Mouse (Mus musculus): ENCODE data around the gene Mcm10. TPM values are rescaled to one million over a fixed set of nuclear protein-coding genes. Genes with fewer than 3 reads are reported as not detected.

Gene Mcm10
- polyA plus RNA-seq, 1 experiment from 2014 or later = 5.9 TPM

DNA sequence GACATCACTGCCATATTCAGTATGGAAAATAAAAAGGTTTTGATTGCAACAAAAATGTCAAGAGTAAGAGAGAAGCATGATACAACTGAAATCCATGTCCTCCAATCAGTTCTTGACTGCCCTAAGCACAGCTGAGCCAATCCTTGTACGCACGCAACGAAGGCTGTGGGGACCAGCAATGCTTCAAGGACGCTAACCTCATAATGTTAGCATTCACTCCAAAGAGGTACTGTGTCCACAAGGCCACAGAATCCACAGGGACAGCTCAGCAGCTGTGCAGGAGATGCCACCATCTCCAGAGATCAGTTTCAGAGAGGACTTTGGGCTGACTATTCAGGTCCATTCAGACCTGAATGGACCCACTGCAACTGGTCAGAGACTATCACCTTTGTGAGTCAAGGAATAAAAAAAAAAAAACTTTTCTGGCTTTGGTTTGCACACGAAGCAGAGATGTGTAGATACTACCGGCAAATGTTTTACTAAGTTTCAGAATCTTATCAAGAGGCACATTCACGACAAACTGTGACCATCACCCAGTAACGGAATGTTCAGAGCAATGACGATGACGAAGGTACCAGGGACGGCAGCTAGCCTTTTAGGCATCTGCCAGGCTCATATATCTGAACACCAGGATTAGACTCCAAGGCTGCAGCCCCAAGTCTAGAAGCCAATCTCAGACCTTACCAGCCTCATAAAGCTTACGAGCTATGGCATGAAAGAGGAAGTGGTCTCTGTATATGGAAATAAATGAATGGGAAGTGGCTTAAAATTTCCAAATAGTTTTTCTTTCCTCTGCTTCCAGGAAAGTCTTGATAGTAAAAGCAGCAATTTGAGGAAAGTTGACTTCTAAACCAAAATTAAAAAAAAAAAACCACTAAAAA, 27.9 kb upstream of the Mcm10 start:
- ATAC-seq (ENCODE audit: low FRiP score, low read depth) = no peak
- peaks cover 9% of the 10 kb centered on the region for H3K4me1 ChIP-seq (replicated peaks)
- 93% methylated on average over 12 of the region's 12 CpGs for WGBS

DNA sequence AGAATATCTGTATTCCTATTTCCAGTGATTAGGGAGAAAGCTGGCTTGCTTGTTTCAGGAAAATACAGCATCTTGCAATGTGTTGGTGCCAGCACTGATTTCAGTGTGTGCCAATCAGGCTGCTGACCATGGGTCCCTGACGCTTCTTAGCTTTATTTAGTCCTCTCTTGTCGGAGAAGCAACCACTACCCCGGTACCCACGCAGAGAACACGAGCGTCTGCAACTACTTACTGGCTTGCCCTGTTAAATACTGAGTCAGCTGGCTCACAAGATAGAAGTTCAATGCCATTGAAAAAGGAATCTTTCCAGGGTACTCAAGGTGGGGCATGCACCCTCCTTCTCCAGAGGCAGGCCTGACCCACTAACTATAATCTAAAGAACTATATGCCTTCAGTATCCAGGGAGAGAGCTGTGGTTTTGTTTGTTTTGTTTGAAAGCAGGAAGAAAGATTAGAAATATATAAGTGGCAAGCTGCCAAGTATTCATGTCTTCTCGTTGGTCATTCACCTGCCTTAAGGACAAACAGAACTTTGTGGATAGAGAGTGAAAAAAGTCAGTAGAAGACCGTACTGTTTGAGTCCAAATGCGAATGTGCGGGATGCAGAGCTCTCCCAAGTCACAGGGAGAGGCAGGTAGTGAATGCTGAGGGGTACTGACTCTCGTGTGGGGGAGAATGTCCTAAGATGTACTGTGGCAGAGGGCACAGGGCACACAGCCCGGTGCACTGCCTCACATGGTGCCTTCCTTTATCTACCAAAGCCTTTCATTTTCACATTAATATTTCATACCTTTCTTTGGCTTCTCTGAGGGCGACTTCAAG, 27.0 kb upstream of the Mcm10 start:
- no peaks in the 10 kb centered on the region for H3K9me3 ChIP-seq
- H3K27me3 ChIP-seq = no peaks in the 10 kb centered on the region
- H3K4me2 ChIP-seq = no peak overlapping the region
- no peaks in the 10 kb centered on the region for H3K36me3 ChIP-seq
- no peaks in the 10 kb centered on the region for H3K4me1 ChIP-seq (replicated peaks)
- H3K9ac ChIP-seq = no peak overlapping the region
- H3K4me3 ChIP-seq = no peak overlapping the region
- H3K27ac ChIP-seq (replicated peaks) = no peak overlapping the region
- ATAC-seq (ENCODE audit: low FRiP score, low read depth) = no peak
- 80% methylated on average over 13 of the region's 13 CpGs for WGBS

More for the DNA sequence above, 27.9 kb upstream of the Mcm10 start:
- H3K4me2 ChIP-seq = no peak overlapping the region
- H3K9ac ChIP-seq = no peak overlapping the region
- no peak overlapping the region for H3K27ac ChIP-seq (replicated peaks)
- no peak overlapping the region for H3K4me3 ChIP-seq
- no peaks in the 10 kb centered on the region for H3K36me3 ChIP-seq
- no peaks in the 10 kb centered on the region for H3K27me3 ChIP-seq
- H3K9me3 ChIP-seq = no peaks in the 10 kb centered on the region

DNA sequence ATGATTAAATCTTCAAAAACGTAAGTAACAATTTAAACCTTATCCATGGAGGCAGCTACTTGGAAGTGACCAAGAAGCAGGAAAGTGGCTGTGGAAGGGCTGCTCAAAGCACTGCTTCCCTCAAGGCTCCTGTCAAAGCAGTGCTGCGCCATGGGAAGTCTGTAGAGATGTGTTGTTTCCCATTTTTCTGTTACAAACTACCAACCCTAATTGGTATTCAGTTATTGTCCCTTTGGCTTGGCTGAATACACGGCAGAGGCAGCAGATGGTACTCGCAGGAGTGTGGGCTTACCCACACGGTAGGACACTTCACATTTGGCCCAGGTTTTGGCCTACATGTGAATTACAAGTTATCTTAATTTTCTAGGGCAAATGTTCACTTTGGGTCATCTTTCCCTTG, 25.7 kb upstream of the Mcm10 start:
- H3K9me3 ChIP-seq = no peaks in the 10 kb centered on the region
- no peak overlapping the region for H3K4me2 ChIP-seq
- no peak overlapping the region for H3K27ac ChIP-seq (replicated peaks)
- no peaks in the 10 kb centered on the region for H3K4me1 ChIP-seq (replicated peaks)
- no peaks in the 10 kb centered on the region for H3K36me3 ChIP-seq
- 33% methylated on average over 5 of the region's 5 CpGs for WGBS
- H3K27me3 ChIP-seq = no peaks in the 10 kb centered on the region
- no peak overlapping the region for H3K4me3 ChIP-seq
- ATAC-seq (ENCODE audit: low FRiP score, low read depth) = peak; percentile 49; the same call in 1 of the 2 replicates
- H3K9ac ChIP-seq = no peak overlapping the region

DNA sequence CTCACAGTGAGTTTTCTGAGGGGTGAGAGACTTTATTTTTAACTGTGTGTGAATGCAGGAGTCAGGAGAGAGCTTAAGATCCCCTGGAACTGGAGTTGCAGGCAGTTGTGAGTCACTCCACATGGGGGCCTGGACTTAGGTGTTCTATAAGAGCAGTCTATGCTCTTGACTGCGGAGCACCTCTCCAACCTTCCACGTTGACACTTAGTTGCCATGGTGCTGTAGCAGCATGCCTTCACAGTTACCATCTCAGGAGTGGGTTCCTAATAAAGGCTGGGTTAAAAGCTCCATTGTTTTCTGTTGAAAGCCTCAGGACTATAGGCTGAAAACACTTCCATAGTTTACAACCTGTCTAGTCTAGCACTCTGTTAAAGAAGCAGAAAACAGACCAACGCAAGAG, 24.8 kb upstream of the Mcm10 start:
- Histone ChIP-seq H3K27ac (replicated peaks) (no peak overlapping the region), H3K36me3 (no peaks in the 10 kb centered on the region), H3K4me2 (no peak overlapping the region), H3K9ac (no peak overlapping the region), H3K9me3 (no peaks in the 10 kb centered on the region), H3K4me3 (no peak overlapping the region), H3K4me1 (replicated peaks) (no peaks in the 10 kb centered on the region), H3K27me3 (no peaks in the 10 kb centered on the region)
- no peak for ATAC-seq (ENCODE audit: low FRiP score, low read depth)
- WGBS = 32% methylated on average over 3 of the region's 3 CpGs

GRCm38 (mm10) chr2:5036411-5037076, 24.0 kb upstream of the Mcm10 start:
- Histone ChIP-seq H3K9ac (no peak overlapping the region), H3K4me3 (no peak overlapping the region), H3K4me1 (replicated peaks) (no peaks in the 10 kb centered on the region), H3K9me3 (no peaks in the 10 kb centered on the region), H3K4me2 (no peak overlapping the region), H3K27me3 (no peaks in the 10 kb centered on the region), H3K36me3 (no peaks in the 10 kb centered on the region), H3K27ac (replicated peaks) (no peak overlapping the region)
- ATAC-seq (ENCODE audit: low FRiP score, low read depth) = no peak
- 76% methylated on average over 10 of the region's 10 CpGs for WGBS

DNA sequence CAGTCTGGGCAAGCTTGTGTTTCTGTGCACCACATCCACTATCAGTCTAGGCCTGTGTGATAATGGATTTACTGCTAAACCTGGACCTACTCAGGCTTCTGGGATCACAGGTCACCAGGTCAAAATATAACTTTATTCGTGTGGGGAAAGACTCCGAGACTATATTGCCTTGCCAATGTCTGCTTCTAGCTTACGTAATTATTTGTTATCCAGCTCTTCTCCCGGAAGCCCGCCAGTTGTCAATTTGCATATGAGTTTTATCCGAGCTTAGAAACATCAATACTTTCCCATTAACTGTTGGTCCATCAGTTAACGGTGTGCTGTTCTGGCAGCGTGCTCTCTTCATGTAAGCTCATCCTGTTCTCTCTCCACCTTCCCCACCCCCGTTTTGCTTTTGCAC, 22.6 kb upstream of the Mcm10 start:
- Histone ChIP-seq H3K4me2 (no peak overlapping the region), H3K4me3 (no peak overlapping the region), H3K9me3 (no peaks in the 10 kb centered on the region), H3K9ac (no peak overlapping the region), H3K36me3 (no peaks in the 10 kb centered on the region), H3K27ac (replicated peaks) (no peak overlapping the region), H3K4me1 (replicated peaks) (no peaks in the 10 kb centered on the region), H3K27me3 (no peaks in the 10 kb centered on the region)
- WGBS = 74% methylated on average over 9 of the region's 9 CpGs
- no peak for ATAC-seq (ENCODE audit: low FRiP score, low read depth)

DNA sequence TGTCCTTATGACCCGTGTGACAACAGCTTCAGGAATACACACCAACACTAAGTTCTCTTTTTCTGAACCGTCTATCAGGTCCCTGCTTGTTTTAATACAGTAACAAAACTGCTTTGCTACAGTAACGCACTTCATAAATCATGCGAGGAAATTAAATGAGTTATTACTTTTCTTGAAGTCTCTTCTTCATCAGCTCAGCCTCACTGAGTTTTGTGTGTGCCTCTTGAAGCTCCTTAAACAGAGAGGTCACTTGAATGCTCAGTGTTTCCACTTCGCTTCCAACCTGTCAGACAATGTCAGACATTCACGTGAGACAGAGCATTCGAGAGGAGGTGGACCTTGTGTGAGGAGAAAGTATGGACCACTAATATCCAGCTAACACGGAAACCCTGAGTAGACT, 22.2 kb upstream of the Mcm10 start:
- no peaks in the 10 kb centered on the region for H3K9me3 ChIP-seq
- no peaks in the 10 kb centered on the region for H3K36me3 ChIP-seq
- ATAC-seq (ENCODE audit: low FRiP score, low read depth) = no peak
- no peak overlapping the region for H3K4me3 ChIP-seq
- WGBS = 85% methylated on average over 8 of the region's 8 CpGs
- no peaks in the 10 kb centered on the region for H3K27me3 ChIP-seq
- no peak overlapping the region for H3K27ac ChIP-seq (replicated peaks)
- no peak overlapping the region for H3K9ac ChIP-seq
- H3K4me2 ChIP-seq = no peak overlapping the region
- no peaks in the 10 kb centered on the region for H3K4me1 ChIP-seq (replicated peaks)

DNA sequence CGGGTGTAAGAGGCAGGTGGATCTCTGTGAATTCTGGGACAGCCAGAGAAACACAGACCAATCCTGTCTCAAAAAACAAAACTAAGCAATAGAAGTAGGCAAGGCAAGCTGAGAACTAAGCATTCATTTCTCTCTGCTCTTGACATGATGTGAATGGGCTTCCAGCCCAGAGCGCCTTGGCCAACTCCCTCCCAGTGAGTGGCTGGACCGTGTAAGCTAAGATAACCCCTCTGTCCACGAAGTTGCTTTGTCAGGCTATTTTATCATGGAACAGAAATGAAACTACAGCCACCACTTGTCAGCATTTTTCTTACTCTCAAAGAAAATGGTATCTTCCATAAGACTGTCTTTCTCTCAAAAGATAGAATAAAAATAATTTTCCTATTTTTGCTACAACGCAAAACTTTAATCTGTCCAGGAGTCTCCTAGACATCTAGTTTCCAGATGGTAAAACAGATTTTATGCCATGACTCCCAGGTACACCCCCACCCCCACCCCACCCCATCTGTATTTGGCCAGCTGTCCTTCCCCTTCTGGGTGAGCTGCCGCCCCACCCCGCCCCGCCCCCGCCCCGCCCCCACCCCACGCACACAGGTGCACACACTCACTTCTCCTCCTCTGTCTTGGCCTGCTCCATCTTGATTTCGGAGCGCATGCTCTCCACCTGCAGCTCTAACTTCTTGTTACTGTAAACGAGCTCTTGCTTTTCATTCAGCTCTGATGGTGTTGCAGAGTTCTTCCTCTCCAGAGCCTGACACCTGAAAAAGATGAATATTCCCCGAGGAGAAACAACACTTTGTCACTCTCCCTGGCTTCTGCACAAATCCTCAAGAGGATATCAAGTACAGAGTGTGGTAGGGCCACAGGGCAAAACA, 21.2 kb upstream of the Mcm10 start:
- Histone ChIP-seq H3K4me2 (no peak overlapping the region), H3K27me3 (no peaks in the 10 kb centered on the region), H3K27ac (replicated peaks) (no peak overlapping the region), H3K4me3 (no peak overlapping the region), H3K4me1 (replicated peaks) (no peaks in the 10 kb centered on the region), H3K36me3 (no peaks in the 10 kb centered on the region), H3K9ac (no peak overlapping the region), H3K9me3 (no peaks in the 10 kb centered on the region)
- WGBS = 72% methylated on average over 14 of the region's 15 CpGs
- ATAC-seq (ENCODE audit: low FRiP score, low read depth) = no peak

DNA sequence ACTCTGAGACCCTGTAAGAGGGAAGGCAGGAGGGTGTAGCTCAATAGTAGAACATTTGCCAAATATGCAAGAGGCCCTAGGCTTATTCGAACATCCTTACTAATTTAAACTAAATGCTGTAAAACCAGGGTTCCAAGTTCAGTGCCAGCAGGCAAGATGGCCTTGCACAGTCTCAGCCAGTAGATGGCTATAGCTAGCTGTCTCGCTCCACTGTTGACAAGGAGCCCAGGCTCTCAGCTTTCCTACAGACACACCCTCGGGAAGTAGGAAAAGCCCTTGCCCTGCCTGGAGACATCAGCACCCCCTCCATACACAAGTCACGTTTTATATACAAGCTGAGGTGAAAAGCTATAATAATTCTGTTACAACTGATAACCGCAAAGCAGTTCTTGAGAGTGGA, 20.1 kb upstream of the Mcm10 start:
- Histone ChIP-seq H3K36me3 (no peaks in the 10 kb centered on the region), H3K4me2 (no peak overlapping the region), H3K4me3 (no peak overlapping the region)

DNA sequence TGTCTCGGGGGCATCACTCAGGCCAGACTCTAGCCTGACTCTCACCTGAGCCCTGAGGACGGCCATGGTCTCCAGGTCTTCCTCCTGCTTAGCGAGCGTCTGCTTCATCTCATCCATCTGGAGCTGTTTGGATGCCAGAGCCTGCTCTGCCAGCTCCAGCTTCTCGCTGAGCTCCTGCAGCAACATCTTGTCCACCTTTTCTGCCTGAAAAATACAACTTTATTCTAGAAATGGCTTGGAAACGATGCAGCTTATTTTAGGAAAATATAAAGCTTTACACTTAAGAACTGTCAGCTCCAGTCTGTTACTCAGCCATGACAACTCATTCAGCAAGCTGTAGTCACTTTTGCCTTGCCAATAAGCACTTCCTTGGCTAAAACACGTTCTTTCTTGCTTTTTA, 18.6 kb upstream of the Mcm10 start:
- Histone ChIP-seq H3K4me3 (no peak overlapping the region), H3K9ac (no peak overlapping the region), H3K4me1 (replicated peaks) (no peaks in the 10 kb centered on the region), H3K27ac (replicated peaks) (no peak overlapping the region), H3K36me3 (no peaks in the 10 kb centered on the region), H3K27me3 (no peaks in the 10 kb centered on the region), H3K4me2 (no peak overlapping the region), H3K9me3 (no peaks in the 10 kb centered on the region)
- WGBS = 82% methylated on average over 7 of the region's 7 CpGs
- no peak for ATAC-seq (ENCODE audit: low FRiP score, low read depth)

More for the DNA sequence above, 20.1 kb upstream of the Mcm10 start:
- no peak overlapping the region for H3K9ac ChIP-seq
- no peak for ATAC-seq (ENCODE audit: low FRiP score, low read depth)
- no peaks in the 10 kb centered on the region for H3K4me1 ChIP-seq (replicated peaks)
- H3K27me3 ChIP-seq = no peaks in the 10 kb centered on the region
- no peaks in the 10 kb centered on the region for H3K9me3 ChIP-seq
- H3K27ac ChIP-seq (replicated peaks) = no peak overlapping the region
- WGBS = 77% methylated on average over 5 of the region's 5 CpGs

DNA sequence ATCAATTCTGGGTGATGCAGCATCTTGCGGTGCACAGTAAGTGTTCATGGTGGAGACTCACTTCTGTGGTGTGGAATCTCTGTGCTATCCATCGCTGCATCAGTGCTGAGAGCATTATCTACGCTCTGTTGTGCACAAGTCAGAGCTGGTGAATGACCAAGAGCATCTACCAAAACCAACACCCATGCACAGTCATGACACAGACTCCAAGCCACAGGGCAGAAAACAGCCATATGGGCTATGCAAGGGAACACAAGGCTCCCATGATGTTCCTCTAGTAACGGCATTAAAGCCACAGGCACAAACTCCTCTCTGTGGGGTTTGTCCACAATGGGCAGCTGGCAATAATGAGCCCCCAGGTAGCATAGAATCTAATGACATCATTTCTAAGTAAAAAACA, 17.2 kb upstream of the Mcm10 start:
- H3K36me3 ChIP-seq = no peaks in the 10 kb centered on the region
- no peak for ATAC-seq (ENCODE audit: low FRiP score, low read depth)
- no peaks in the 10 kb centered on the region for H3K9me3 ChIP-seq
- H3K4me1 ChIP-seq (replicated peaks) = no peaks in the 10 kb centered on the region
- no peak overlapping the region for H3K4me3 ChIP-seq
- H3K27me3 ChIP-seq = no peaks in the 10 kb centered on the region
- H3K27ac ChIP-seq (replicated peaks) = no peak overlapping the region
- no peak overlapping the region for H3K4me2 ChIP-seq
- H3K9ac ChIP-seq = no peak overlapping the region
- 83% methylated on average over 4 of the region's 4 CpGs for WGBS

All from hindbrain, embryonic 15.5 days (tissue).